Mouse (Mus musculus) cerebellum, adult (tissue): ENCODE results near the gene Mrps11.
A peak's percentile ranks its signal among the peaks of the same experiment; 100 is the strongest.

Experiments
- ATAC-seq: cut with Nextera tagmentation; 2 replicates; pipeline ENCODE4 v1.9.2; 2017; ENCODE audit warnings: mild to moderate bottlenecking, moderate library complexity, mixed read lengths; ENCODE audit not compliant: insufficient number of reproducible peaks, low FRiP score, low TSS enrichment

Mrps11 gene

DNA sequence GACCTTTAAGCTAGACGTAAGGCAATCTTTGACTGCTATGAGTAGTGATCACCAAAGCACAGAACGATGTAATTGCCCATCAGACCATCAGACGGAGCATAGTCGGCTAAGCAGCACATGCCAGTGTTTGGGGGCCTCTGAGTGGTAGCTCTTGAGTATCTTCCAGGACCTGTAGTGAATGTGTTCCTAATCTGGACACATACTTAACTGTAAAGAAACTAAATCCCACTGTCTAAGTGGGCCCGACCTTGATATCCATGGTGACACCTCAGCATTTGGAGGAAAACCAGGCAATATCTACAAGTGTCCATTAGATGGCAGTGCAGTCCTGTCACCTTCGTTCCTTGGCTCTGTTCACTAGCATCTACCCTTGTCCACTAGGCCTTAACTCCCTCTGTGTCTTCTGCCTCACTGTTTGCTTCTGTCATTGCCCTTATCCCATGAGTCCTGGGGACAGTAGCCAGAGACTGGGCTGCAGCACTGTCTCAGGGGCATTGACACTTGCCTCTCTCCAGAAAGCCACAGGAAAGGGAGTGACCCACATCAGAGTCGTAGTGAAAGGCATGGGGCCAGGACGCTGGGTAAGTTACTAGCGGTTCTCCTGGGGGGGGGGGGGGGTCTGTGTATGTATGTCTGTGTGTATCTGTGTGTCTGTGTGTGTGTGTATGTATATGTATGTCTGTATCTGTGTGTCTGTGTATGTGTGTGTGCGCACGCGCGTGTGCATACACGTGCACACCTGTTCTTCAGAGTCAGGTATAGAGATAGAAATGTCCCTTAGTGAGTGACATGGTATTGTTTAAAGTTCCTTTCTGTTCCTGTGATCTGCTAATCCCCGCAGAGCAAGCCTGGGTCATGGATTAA is 8.7 kb downstream of the Mrps11 start:
- peak; percentile 69 for ATAC-seq

DNA sequence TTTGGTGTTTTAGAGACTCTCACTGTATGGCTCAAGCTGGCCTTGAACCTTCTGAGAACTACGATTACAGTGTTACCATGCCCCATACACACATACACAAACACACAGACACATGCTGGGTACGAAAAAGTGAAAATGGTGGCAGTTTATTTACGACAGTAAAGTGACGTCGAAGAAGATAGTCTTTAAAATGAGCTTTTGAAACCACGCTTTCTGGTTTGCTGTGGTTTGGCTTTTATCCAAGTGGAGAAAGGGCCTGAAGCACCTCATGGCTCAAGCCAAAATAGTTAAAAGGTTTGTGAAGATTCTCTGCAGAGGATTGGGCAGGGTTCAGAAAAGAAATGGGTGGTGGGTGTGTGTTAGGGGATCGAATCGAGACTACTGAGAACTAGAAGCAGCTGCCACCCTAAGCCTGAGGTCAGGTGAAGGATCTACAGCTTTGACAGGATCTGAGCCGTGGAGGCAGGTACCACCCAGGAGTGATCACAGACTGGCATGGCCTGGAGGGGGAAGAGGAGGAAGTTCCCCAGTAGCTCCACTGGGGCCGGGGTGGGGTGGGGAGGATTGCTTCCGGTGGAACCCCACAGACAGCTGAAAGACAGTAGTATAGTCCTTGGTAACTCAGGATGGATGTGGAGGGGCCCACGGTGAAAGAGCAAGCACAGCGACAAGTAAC is 11.1 kb downstream of the Mrps11 start:
- no peak for ATAC-seq

DNA sequence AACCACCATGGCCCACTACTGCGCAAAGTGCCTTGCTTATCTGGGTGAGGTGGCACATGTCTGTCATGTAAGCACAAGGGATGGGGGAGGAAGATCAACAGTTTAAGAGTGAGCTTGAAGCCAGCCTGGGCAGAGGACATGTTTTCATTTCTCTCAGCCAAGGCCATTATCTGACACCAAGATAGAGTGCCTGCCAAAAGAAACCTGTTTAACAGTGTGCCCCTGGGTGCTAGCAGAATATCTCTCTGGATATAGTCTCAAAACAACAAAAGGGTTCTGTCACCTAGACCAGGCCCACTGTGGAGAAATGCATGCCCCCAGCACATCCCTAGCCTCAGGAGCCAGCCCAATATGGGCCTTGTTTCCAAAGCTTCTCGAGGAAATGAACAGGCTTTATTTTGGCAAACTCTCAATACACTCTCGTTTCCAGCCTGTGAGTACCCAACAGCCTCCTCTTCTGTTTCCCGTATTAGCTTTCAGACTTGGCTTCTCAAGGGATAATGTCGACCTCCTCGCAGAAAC is 11.7 kb downstream of the Mrps11 start:
- no peak for ATAC-seq

DNA sequence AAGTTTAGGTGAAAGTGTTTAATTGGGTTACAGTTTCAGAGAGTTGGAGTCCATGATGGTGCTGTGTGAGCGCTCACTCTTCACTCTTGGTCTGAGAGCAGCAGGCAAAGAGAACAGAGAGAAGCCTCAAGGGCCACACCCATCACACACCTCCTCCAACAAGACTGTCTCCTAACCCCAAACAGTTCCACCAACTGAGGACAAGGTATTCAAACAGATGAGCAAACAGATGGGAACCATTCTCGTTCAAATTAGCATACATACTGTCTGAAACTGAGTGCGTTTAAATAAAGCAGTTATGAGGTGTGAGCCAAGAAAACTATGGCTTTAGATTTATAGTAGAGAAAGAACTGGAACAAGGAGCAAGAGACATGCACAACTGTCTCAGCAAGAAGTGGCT is 13.7 kb downstream of the Mrps11 start:
- no peak for ATAC-seq

DNA sequence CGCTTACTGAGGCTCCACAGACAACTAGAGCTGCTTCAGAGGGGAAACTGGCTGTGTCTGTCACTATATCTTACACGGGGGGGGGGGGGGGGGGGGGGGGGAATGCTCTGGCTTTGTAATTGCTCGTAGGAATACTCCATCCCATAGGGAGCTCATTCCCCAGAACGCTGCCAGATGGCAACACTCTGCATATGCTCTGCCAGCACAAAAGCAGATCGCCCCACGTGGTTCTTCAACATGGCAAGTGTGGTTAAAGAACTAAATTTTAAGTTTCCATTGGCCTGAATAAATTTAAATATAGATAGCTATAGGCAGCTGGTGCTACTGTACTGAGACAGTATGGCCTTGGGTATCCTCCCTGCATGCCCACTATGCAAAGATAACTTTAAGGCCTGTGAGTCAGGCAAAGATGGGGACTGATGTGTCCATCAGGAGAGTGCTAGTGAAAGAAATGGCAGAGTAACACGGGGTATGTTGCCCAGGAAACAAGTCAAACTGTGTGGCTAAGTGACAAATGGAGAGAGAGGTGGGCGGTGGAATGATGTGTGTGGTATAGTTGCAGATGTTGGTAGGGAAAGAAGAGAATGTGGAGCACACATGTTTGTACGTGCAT is 15.0 kb downstream of the Mrps11 start:
- no peak for ATAC-seq

DNA sequence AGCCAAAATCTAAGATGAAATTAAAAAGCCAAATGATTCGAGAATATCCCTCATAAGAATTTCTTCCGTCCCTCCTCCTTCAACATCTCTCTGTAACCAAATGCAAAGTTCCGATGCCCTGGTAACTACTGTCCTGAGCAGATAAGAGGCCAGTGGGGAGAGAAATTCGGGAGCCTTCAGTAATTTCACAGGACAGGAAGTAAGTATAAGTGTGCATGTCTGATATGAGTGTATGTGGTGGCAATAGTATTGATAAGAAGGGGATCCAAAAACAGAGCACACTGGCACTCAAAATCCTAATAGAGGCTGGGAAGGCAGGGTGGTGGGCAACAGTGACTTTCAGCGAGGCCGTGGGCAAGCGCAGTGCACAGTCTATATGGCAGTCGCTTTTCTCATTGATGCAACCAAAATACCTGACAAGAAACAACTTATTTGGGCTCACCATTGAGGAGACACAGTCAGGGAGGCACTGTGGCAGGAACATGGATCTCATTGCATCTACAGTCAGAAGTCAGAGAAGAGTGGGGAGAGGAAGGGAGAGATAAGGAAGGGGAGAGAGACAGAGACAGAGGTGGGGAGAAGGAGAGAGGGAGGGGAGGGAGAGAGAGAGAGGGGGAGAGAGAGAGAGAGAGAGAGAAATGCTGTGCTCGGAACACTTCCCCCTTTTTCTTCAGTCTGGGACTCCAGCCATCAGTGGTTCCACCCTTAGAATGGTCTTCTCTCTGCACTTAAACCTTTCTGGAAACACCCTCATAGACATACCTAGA is 17.0 kb downstream of the Mrps11 start:
- no peak for ATAC-seq

DNA sequence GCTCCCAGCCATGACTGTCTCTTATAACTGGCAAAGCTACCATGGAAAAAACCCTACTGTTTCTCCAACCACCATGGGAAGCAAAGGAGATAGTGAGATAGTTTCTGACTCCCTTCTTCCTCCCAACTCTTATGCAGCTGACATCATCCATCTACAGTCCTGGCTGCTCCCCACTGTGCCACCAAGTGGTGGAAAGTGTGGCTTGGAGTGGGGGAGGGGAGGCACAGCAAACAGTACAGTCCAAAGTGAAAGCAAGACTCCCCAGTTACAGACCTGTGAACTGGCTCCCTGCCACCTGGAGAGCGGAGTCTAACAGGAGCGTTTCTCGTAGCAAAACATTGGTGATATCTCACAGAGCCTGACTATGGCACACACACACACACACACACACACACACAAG is 20.9 kb downstream of the Mrps11 start:
- ATAC-seq = no peak

DNA sequence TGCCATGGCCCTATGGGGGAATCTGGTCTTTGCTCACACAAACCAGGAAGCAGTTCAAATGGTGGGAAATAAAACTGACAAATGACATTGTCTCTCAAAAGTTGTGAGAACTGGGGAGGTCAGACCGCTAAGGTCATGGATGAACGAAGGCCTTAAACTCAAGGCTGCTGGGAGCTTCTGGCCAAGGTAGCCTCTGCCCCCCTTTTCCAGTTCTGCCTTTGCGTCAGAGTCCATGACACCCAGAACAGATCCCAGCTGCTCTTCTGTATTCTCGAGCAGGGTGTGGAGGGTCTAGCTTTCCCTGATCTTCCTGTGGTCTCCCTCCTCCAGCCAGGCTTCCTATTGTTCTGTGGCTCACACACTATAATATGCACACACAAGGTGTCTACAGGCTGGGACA is 24.3 kb downstream of the Mrps11 start:
- no peak for ATAC-seq

DNA sequence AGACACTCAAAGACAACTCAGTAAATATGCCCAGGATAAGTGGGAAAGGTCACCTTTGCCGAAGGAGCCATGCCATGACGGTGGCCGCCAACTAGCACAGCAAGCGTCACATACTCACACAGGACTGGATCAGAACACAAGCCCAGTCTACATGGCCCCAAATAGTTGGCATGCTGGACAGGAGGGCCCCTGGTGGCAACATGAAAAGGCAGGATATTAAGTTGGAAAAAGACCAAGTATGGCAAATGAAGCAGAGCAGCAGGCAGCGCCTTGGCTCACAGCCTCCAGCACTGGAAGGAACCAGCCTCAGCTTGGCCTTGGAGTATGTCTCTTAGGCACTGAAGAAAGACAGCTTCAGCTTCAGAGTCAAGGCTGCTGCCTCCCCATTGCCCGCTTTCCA is 30.9 kb downstream of the Mrps11 start:
- peak; percentile 74 for ATAC-seq

DNA sequence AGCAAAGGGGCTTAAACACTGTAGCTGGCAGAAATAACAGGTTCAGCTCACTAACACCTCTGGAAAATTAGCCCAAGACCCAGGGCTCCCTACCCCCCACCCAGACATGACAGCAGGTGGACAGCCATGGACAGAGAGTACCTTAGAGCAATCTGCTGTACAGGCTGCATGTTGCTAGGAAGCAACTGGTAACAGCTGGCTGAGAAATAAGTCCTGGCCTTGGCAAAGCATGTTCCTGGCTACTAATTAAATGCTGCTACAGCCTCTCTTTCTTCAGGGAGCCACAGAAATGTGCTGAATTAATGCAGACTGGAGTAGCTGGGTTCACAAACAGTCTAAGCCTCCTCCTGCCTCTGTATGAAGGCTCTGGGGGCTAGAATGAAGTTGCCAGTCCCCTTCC is 31.8 kb downstream of the Mrps11 start:
- ATAC-seq = no peak

DNA sequence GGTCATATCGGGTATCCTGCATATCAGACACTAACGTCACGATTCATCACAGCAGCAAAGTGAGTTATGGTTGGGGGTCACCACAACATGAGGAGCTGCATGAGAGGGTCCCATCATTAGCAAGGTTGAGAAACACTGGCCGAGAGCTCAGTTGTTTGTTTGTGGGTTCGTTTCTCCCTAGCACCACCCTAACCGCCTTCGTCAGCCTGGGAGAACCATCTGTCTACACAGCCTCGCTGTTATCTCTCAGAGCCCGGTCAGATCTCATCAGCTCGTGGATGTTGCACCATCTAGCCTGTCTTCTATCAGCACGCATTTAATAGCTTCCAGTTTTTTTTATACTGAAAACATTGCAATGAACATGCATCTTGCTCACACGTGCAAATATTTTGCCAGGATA is 35.4 kb downstream of the Mrps11 start:
- ATAC-seq = no peak

DNA sequence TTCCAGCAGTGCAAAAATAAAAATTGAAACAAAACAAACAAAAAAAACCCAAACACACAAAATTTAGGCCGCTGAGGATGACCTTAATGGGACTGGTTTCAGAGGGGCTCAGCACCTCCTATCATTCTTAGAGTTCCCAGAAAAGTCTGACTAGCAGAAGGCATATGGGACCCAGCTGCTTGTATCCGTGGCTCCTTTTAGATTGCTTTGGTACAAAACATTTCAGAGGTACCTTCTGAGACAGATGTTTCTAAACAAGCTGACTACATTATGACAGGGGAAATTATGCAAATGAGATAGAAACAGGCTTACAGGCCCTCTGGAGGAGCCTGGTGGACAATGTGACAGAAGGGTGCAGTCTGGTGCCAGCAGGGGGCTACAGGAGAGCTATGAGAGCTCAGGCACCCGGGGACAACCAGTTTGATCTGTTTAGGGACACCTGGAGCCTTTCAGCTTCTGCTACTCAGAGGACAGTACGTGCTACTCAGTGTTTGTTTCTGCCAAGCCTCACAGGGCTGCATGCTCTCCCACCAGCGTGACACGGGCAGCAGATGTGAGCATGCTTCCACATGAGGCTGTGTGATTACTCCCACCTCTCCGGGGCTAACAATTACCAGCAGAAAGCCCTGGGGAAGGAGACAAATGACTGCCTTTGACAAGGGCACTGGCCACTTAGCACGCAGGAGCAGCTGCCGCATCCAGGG is 43.9 kb downstream of the Mrps11 start:
- no peak for ATAC-seq

DNA sequence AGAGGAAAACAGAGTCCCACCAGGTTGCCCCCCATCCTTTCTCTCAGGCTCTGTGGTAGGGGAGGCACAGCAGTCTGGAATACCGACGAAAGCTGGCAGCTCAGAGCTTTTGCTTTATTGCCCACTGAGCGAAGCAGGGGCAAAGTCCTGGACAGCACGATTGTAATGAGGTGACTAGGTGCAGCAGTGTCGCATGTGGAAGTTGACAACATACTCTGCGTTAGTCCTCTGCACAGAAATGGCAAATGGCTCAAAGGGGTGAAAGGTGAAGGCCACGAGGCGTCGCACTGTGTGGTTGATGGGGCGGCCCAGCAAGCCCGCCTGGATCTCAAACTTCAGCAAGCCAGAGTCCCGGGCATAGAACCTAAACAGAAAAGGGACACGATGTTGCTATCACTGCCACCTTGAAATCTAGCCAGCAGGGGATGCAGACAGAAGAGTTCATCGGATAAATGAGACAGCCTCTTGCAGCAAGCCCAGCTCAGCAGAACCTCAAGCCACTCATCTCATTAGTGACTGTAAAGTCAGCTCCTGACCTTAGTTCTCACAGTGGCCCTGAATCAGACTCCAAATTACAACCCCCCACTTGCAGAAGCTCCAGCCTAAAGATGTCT is 44.9 kb downstream of the Mrps11 start:
- ATAC-seq = no peak

DNA sequence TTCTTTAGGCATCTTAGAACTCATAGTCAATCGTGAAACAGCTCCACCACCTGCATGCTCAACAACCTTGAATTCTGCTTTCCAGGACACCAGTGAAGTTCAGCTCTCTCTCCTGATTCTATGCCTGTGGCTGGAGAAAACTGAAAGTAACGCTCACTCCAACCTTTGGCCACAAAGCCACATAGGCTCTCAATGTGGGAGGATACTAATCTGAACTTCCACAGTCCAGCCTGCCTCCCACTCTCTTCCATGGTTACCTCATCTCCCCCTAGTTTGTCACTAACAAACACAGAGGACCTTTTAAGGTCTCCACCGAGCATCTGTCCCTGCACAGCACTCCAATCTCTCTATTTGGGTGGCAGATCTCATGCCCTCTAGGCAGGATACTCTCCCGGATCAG is 52.7 kb downstream of the Mrps11 start:
- ATAC-seq = no peak

DNA sequence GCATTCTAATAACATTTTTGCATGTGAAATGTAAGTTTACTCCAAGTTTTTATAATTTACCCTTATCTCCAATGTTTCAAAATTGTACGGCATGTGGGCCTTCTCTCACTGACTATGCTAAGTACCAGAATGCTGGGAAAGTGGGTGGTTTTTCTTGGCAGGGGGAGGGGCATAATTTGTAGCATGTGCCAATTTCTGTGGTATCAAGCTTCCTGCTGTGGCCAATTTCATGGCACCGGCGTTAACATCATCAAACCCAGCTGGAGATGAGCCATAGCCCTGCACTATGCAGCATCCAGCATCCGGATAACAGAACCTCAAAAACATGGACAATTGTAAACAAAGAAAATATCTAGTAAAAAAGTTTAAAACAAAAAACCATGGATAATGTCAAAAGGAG is 54.3 kb downstream of the Mrps11 start:
- ATAC-seq = no peak

DNA sequence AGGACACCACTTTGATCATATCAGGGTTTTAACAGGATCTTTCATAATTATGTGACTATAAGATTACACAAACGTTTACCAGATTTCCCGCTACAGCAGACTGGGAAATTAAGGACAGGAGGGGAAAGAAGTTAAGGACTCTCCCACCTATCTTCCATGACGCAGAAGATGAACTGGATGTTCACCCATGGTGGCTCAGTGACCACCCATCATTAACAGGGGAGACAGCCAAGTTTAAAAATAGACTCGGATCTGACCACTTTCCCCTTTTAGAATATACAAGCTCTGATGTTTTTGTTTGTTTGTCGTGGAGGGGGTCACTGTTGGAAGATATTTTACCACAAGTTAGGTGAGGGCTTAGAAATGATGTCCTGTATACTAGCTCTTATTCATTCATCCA is 58.7 kb downstream of the Mrps11 start:
- no peak for ATAC-seq
